Mouse (Mus musculus) forebrain, embryonic 14.5 days (tissue): ENCODE results near the gene Mindy4. TPM values are rescaled to one million over a fixed set of nuclear protein-coding genes. Genes with fewer than 3 reads are reported as not detected.

Experiments used
- ATAC-seq: fragments of 200-750 bp; cut with Nextera tagmentation; 2 replicates; pipeline ENCODE4 v1.8.0; 2017; ENCODE audit warnings: mild to moderate bottlenecking, moderate library complexity
- DNase-seq: peaks from one replicate; pipeline ENCODE4 v3.0.0-alpha.2; 2015; ENCODE audit warnings: low spot score
- H3K27ac ChIP-seq: fragments of 300-500 bp; sonication (generic); 2 replicates; pipeline ENCODE4 v1.5.1; 2014; ENCODE audit warnings: low read depth, mild to moderate bottlenecking, control low read depth, low read length, moderate library complexity
- H3K27me3 ChIP-seq: fragments of 300-500 bp; sonication (generic); replicated peaks from 2 replicates; pipeline ENCODE4 v1.6.1; 2014; ENCODE audit warnings: low read length, control low read depth, mixed read lengths; ENCODE audit not compliant: control insufficient read depth, insufficient read depth
- H3K36me3 ChIP-seq: fragments of 300-500 bp; sonication (generic); 2 replicates; pipeline ENCODE4 v1.6.1; 2014; ENCODE audit warnings: low read length, control low read depth; ENCODE audit not compliant: control insufficient read depth, insufficient read depth
- H3K4me1 ChIP-seq: fragments of 300-500 bp; sonication (generic); 2 replicates; pipeline ENCODE4 v1.6.1; 2014; ENCODE audit warnings: antibody characterized with exemption, low read length, control low read depth; ENCODE audit not compliant: control insufficient read depth, insufficient read depth
- H3K4me2 ChIP-seq: fragments of 300-500 bp; sonication (generic); 2 replicates; pipeline ENCODE4 v1.6.1; 2014; ENCODE audit warnings: mild to moderate bottlenecking, control low read depth, low read length
- H3K4me3 ChIP-seq: fragments of 300-500 bp; sonication (generic); 2 replicates; pipeline ENCODE4 v1.5.1; 2014; ENCODE audit warnings: low read depth, low read length, control low read depth
- H3K9ac ChIP-seq: fragments of 300-500 bp; sonication (generic); 2 replicates; pipeline ENCODE4 v1.6.1; 2014; ENCODE audit warnings: mild to moderate bottlenecking, low read length, control low read depth, moderate library complexity
- H3K9me3 ChIP-seq: fragments of 300-500 bp; sonication (generic); replicated peaks from 2 replicates; pipeline ENCODE4 v1.6.1; 2016; ENCODE audit warnings: low read length, control low read depth, mixed read lengths; ENCODE audit not compliant: control insufficient read depth
- WGBS: fragments of 180-500 bp; shearing (Covaris S2); extraction: QIAGEN DNeasy Blood & Tissue Kit; methylation state at CpG from one replicate; pipeline ENCODE4 v1.1.7; 2014; 5-methylcytosine and 5-hydroxymethylcytosine counted together
- microRNA-seq: library from miRNA; unstranded; fragments of <30 nt; microRNA quantifications from one replicate; pipeline ENCODE4, GENCODE M21; 2016
- polyA plus RNA-seq: library from polyadenylated mRNA; unstranded; fragments of >200 nt; fragmentation: Nextera tagmentation; extraction: Ambion mirVana; gene quantifications from 2 replicates; pipeline ENCODE4 v1.2.1, GENCODE M21; 2014

Gene Mindy4
- polyA plus RNA-seq, 1 experiment from 2014 or later: 18.6 TPM

DNA sequence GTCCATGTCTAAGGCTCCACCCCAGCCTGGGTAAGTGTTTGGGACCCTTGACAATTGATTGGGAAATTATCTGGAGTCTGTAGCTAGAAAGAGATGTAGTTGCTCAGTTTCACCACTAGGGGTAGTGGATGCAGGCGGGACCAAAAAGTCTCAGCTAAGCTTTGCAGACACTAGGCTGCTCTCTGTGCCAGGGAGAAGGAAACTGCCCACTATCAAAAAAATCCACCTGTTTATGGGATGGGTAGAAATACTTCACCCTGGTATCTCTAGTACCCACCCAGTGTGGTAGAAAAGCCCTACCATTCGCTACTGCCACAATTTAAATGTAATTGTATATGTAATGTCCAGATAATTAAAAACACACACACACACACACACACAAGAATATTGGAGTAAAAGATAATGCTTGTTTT, 155.6 kb downstream of the Mindy4 start:
- no peaks in the 10 kb centered on the region for H3K27me3 ChIP-seq

DNA sequence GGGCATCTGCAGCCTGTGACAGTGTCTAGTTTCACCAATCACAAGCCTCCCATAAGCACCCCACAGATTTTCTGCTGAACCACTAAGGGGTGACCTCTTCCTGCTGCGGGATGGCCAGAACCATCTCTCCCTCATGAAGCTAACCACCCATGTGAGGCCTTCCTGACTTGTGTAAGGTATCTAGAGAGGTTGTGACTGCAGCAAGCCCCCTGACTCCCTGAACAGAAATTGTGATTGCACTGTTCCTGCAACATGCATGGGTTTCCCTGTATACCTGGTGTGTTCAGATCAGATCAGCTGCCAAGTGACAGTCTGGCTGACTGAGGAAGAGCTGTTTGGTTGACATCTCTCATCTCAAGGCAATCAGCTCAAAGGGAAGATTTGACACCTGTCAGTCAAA, 159.5 kb downstream of the Mindy4 start:
- no peak overlapping the region for H3K9ac ChIP-seq
- WGBS: 73% methylated on average over 1 of the region's 1 CpGs
- no peak overlapping the region for H3K4me2 ChIP-seq

More for the DNA sequence above, 155.6 kb downstream of the Mindy4 start:
- H3K27ac ChIP-seq: no peak overlapping the region
- H3K9me3 ChIP-seq: no peaks in the 10 kb centered on the region
- no peak overlapping the region for H3K4me2 ChIP-seq
- peaks cover 4% of the 10 kb centered on the region; the same call in 1 of the 2 replicates for H3K4me1 ChIP-seq
- H3K36me3 ChIP-seq: no peaks in the 10 kb centered on the region
- no peak for ATAC-seq
- no peak overlapping the region for H3K9ac ChIP-seq
- peak; percentile 74 for DNase-seq
- no peak overlapping the region for H3K4me3 ChIP-seq
- 32% methylated on average over 2 of the region's 2 CpGs for WGBS

DNA sequence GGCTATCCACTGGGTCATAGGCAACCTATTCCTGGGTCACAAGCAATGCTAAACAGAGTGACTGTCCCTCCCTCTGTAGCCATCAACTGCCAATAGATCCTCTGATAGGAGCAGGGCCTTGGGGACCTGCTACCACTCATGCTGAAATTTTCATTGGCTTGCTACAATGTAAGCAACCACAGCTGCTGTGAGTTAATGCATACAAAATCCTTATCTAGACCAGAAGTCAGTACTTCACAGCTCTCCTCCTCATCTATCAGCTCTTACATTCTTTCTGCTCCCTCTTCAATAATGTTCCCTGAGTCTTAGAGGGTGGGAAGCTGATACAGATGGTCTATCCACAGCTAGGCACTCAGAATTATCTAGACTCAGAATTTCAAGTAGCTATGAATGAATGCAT, 163.9 kb downstream of the Mindy4 start:
- DNase-seq (no peak), ATAC-seq (no peak)
- H3K4me2 ChIP-seq: no peak overlapping the region
- no peak overlapping the region for H3K4me3 ChIP-seq
- no peaks in the 10 kb centered on the region for H3K27me3 ChIP-seq
- no peak overlapping the region for H3K9ac ChIP-seq
- no peak overlapping the region for H3K27ac ChIP-seq
- H3K9me3 ChIP-seq: no peaks in the 10 kb centered on the region
- no peaks in the 10 kb centered on the region for H3K4me1 ChIP-seq
- no peaks in the 10 kb centered on the region for H3K36me3 ChIP-seq

More for the DNA sequence above, 159.5 kb downstream of the Mindy4 start:
- Histone ChIP-seq H3K4me1 (peaks cover under 1% of the 10 kb centered on the region; the same call in 1 of the 2 replicates), H3K27ac (no peak overlapping the region), H3K9me3 (no peaks in the 10 kb centered on the region), H3K27me3 (no peaks in the 10 kb centered on the region), H3K4me3 (no peak overlapping the region), H3K36me3 (no peaks in the 10 kb centered on the region)
- no peak for ATAC-seq
- no peak for DNase-seq

Small RNA genes lying within 50 kb of the gene (microRNA-seq; reads per million reads assigned to microRNA genes)
- not detected for gene Gm25458

Other genes starting within 250 kb of the Mindy4 start
- gene Nod1, start 230.8 kb upstream of the Mindy4 start, polyA plus RNA-seq: 1.5 and 1.8 TPM in 2 replicates
- gene Ggct, start 210.4 kb upstream of the Mindy4 start, polyA plus RNA-seq: 14.9 and 15.3 TPM in 2 replicates
- 208 and 229 TPM in 2 replicates for gene Gars, start 165.4 kb upstream of the Mindy4 start, polyA plus RNA-seq
- gene Crhr2, start 70.4 kb upstream of the Mindy4 start, polyA plus RNA-seq: 0.50 and 0.62 TPM in 2 replicates
- gene Inmt, start 28.3 kb upstream of the Mindy4 start, polyA plus RNA-seq: 0.21 TPM in 1 of 2 replicates, not detected in the other
- 2.8 and 2.9 TPM in 2 replicates for gene Aqp1, start 133.0 kb downstream of the Mindy4 start, polyA plus RNA-seq
- gene Ghrhr, start 172.9 kb downstream of the Mindy4 start, polyA plus RNA-seq: not detected in 2 replicates
- 25.8 and 30.7 TPM in 2 replicates for gene Adcyap1r1, start 248.6 kb downstream of the Mindy4 start, polyA plus RNA-seq